In the genomic region with DNA sequence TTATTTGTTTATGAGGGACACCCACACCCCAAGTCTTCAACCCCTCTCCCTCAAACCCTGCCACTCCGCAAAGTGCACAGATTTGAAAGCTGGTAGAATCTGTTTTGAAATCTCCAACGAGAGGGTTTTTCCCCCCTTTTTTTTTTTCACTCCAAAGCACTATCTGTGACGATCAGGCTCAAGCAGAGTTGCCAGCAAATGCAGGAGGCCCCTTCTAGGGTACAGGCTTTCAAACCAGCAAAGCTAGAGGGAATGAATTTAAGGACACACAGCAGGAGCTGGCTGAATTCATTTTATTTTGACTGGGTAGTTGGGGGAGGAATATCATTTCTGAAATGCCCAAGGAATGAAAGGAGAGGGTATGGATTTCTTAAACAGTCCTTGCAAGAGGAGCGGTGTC, we compare ENCODE assay signal across 11 mouse cellular contexts. TPM values are rescaled to one million over a fixed set of nuclear protein-coding genes. Genes with fewer than 3 reads are reported as not detected.
A peak's percentile ranks its signal among the peaks of the same experiment; 100 is the strongest.
DNase-seq lines count a peak whose midpoint lies in the region; ATAC-seq lines count a peak whose summit lies in the region.
"Had no signal": no experiment of that assay in that cellular context is flagged by ENCODE, and none has a peak within 500 bp of the region (broad histone marks: within the 10 kb centered on the region; RNA-seq: fewer than 3 reads in every experiment).

No protein-coding gene starts in this region.

- no peak for ATAC-seq in hindbrain, embryonic 11.5 days (ENCODE audit: low FRiP score)
- ATAC-seq in embryonic facial prominence, embryonic 13.5 days (ENCODE audit: insufficient number of reproducible peaks, insufficient read depth, low FRiP score, low TSS enrichment, low read depth): no peak
- peak; percentile 44; the same call in 1 of the 2 replicates for ATAC-seq in hindbrain, embryonic 12.5 days (ENCODE audit: low FRiP score)
- no peak for ATAC-seq in midbrain, embryonic 16.5 days

- H3K27ac ChIP-seq in hindbrain, embryonic 10.5 days: peak overlapping the region; percentile 45
- H3K27ac ChIP-seq in hindbrain, embryonic 11.5 days (ENCODE audit: low read depth, low read length): no peak overlapping the region
- H3K27ac ChIP-seq in embryonic facial prominence, embryonic 13.5 days: peak overlapping the region; percentile 71
- H3K27ac ChIP-seq in hindbrain, embryonic 12.5 days: no peak overlapping the region
- H3K27ac ChIP-seq in midbrain, embryonic 16.5 days (ENCODE audit: low read length): 0 out of 2 replicates have a peak overlapping the region, but pooled peaks have one; percentile 7

- peaks cover 35% of the 10 kb centered on the region for H3K4me1 ChIP-seq in hindbrain, embryonic 10.5 days (replicated peaks)
- no peaks in the 10 kb centered on the region; the same call in none of the 2 replicates for H3K4me1 ChIP-seq in hindbrain, embryonic 11.5 days (replicated peaks; ENCODE audit: control insufficient read depth, insufficient read depth, low read length)
- H3K4me1 ChIP-seq in embryonic facial prominence, embryonic 13.5 days: peaks cover 32% of the 10 kb centered on the region
- peaks cover 23% of the 10 kb centered on the region for H3K4me1 ChIP-seq in hindbrain, embryonic 12.5 days
- H3K4me1 ChIP-seq in midbrain, embryonic 16.5 days (ENCODE audit: control insufficient read depth, insufficient read depth, low read length): peaks cover 13% of the 10 kb centered on the region

- 0 out of 2 replicates have a peak, but pooled peaks cover 7% of the 10 kb centered on the region for H3K27me3 ChIP-seq in hindbrain, embryonic 10.5 days (ENCODE audit: insufficient read depth, poor library complexity, severe bottlenecking)
- H3K27me3 ChIP-seq in hindbrain, embryonic 11.5 days (ENCODE audit: control insufficient read depth, insufficient read depth, low read length): no peaks in the 10 kb centered on the region
- H3K27me3 ChIP-seq in embryonic facial prominence, embryonic 13.5 days: no peaks in the 10 kb centered on the region; the same call in 1 of the 2 replicates
- H3K27me3 ChIP-seq in hindbrain, embryonic 12.5 days: peaks cover 3% of the 10 kb centered on the region; the same call in 1 of the 2 replicates
- no peaks in the 10 kb centered on the region for H3K27me3 ChIP-seq in midbrain, embryonic 16.5 days (ENCODE audit: control insufficient read depth, insufficient read depth, low read depth, low read length)
- H3K27me3 ChIP-seq: CH12.LX had no signal

- H3K9ac ChIP-seq in hindbrain, embryonic 11.5 days (ENCODE audit: low read depth, low read length): no peak overlapping the region
- peak overlapping the region; percentile 49; the same call in 1 of the 2 replicates for H3K9ac ChIP-seq in embryonic facial prominence, embryonic 13.5 days
- no peak overlapping the region for H3K9ac ChIP-seq in hindbrain, embryonic 12.5 days
- no peak overlapping the region for H3K9ac ChIP-seq in midbrain, embryonic 16.5 days (ENCODE audit: low read depth, low read length)

- H3K4me2 ChIP-seq in hindbrain, embryonic 11.5 days (replicated peaks; ENCODE audit: low read depth, low read length): no peak overlapping the region
- peak overlapping the region; percentile 56 for H3K4me2 ChIP-seq in embryonic facial prominence, embryonic 13.5 days
- H3K4me2 ChIP-seq in hindbrain, embryonic 12.5 days (replicated peaks): peak overlapping the region; percentile 44
- peak overlapping the region; percentile 43 for H3K4me2 ChIP-seq in midbrain, embryonic 16.5 days (ENCODE audit: low read length)

- DNase-seq in hindbrain, embryonic 10.5 days (ENCODE audit: low spot score): no peak
- DNase-seq in hindbrain, embryonic 11.5 days (ENCODE audit: low spot score): no peak
- DNase-seq in adipocyte (ENCODE audit: low spot score): no peak
- no peak for DNase-seq in gastrocnemius, postnatal 36 days
- DNase-seq in B cell, adult 2 months: no peak
- DNase-seq: thymus, postnatal 4 days had no signal

- H3K36me3 ChIP-seq in hindbrain, embryonic 10.5 days: no peaks in the 10 kb centered on the region
- no peaks in the 10 kb centered on the region for H3K36me3 ChIP-seq in hindbrain, embryonic 11.5 days (ENCODE audit: control insufficient read depth, insufficient read depth, low read length)
- no peaks in the 10 kb centered on the region for H3K36me3 ChIP-seq in embryonic facial prominence, embryonic 13.5 days
- no peaks in the 10 kb centered on the region for H3K36me3 ChIP-seq in hindbrain, embryonic 12.5 days
- no peaks in the 10 kb centered on the region for H3K36me3 ChIP-seq in midbrain, embryonic 16.5 days (ENCODE audit: control insufficient read depth, insufficient read depth, low read length)

- WGBS in hindbrain, embryonic 10.5 days: 36% methylated on average over 4 of the region's 4 CpGs
- WGBS in hindbrain, embryonic 11.5 days: 37% methylated on average over 4 of the region's 4 CpGs
- WGBS in embryonic facial prominence, embryonic 13.5 days: 16% methylated on average over 4 of the region's 4 CpGs
- 32% methylated on average over 4 of the region's 4 CpGs for WGBS in hindbrain, embryonic 12.5 days
- WGBS in midbrain, embryonic 16.5 days: 23% methylated on average over 4 of the region's 4 CpGs

- intact Hi-C loops in gastrocnemius, postnatal 36 days (cut with DNase I): no loop called here

- H3K4me3 ChIP-seq in hindbrain, embryonic 10.5 days: peak overlapping the region; percentile 26; the same call in 1 of the 2 replicates
- no peak overlapping the region for H3K4me3 ChIP-seq in hindbrain, embryonic 11.5 days (ENCODE audit: low read depth, low read length)
- H3K4me3 ChIP-seq in embryonic facial prominence, embryonic 13.5 days: peak overlapping the region; percentile 26
- H3K4me3 ChIP-seq in hindbrain, embryonic 12.5 days: no peak overlapping the region
- H3K4me3 ChIP-seq in midbrain, embryonic 16.5 days (ENCODE audit: low read depth, low read length): no peak overlapping the region

- no peaks in the 10 kb centered on the region for H3K9me3 ChIP-seq in hindbrain, embryonic 10.5 days
- H3K9me3 ChIP-seq in hindbrain, embryonic 11.5 days (ENCODE audit: control insufficient read depth, low read length): no peaks in the 10 kb centered on the region
- H3K9me3 ChIP-seq in embryonic facial prominence, embryonic 13.5 days: no peaks in the 10 kb centered on the region
- H3K9me3 ChIP-seq in hindbrain, embryonic 12.5 days (replicated peaks): no peaks in the 10 kb centered on the region
- H3K9me3 ChIP-seq in midbrain, embryonic 16.5 days (replicated peaks; ENCODE audit: control insufficient read depth, low read length, poor library complexity, severe bottlenecking): no peaks in the 10 kb centered on the region

RNA-seq across cellular contexts. Expression of a gene that starts 19.3 kb away (rescaled TPM):
- polyA plus RNA-seq in hindbrain, embryonic 10.5 days (2016; fragmentation: Nextera tagmentation; extraction: Ambion mirVana): 1.0 and 1.7 TPM in 2 replicates
- polyA plus RNA-seq in hindbrain, embryonic 11.5 days (2014; fragmentation: Nextera tagmentation; extraction: Ambion mirVana): 2.2 and 2.9 TPM in 2 replicates
- polyA plus RNA-seq in embryonic facial prominence, embryonic 13.5 days (2015; fragmentation: Nextera tagmentation; extraction: Ambion mirVana): 3.9 and 5.0 TPM in 2 replicates
- 1.7 and 2.3 TPM in 2 replicates for polyA plus RNA-seq in hindbrain, embryonic 12.5 days (2016; fragmentation: Nextera tagmentation; extraction: Ambion mirVana)
- polyA plus RNA-seq in midbrain, embryonic 16.5 days (2015; fragmentation: Nextera tagmentation; extraction: Ambion mirVana): 0.51 and 0.58 TPM in 2 replicates
- under 1 TPM in 1 of 2 experiments, not detected in 1; 0.12 TPM for total RNA-seq in gastrocnemius, postnatal 36 days (2021)
- total RNA-seq: megakaryocyte progenitor cell, adult 5-6 weeks had no signal

Comparison
In these comparisons a context has a peak if more than half of its experiments do, and no peak if none do; other contexts are left out.
1. H3K27ac ChIP-seq: peak in hindbrain, embryonic 10.5 days (single experiment), embryonic facial prominence, embryonic 13.5 days (single experiment) and midbrain, embryonic 16.5 days (single experiment); none in hindbrain, embryonic 11.5 days (single experiment) and hindbrain, embryonic 12.5 days (single experiment).
2. H3K4me3 ChIP-seq: peak in hindbrain, embryonic 10.5 days (single experiment) and embryonic facial prominence, embryonic 13.5 days (single experiment); none in hindbrain, embryonic 11.5 days (single experiment), hindbrain, embryonic 12.5 days (single experiment) and midbrain, embryonic 16.5 days (single experiment).